Mouse (Mus musculus): ENCODE measurements around the gene Idua.
A peak's percentile ranks its signal among the peaks of the same experiment; 100 is the strongest.
"Not testable (repeated sequence)": the region's sequence is repeated elsewhere in the genome, so short reads cannot be mapped to it uniquely, and the experiment has no call there.

Idua gene

GRCm38 (mm10) chr5:108659698-108660631, at the start of gene Idua:
Idua (plus strand) TSS chr5:108660331.
- DNase-seq (ENCODE audit: low spot score in 2 of 2), result no peak

- DNase-seq (ENCODE audit: low spot score in 2 of 2), result no peak
Observed at GRCm38 (mm10) chr5:108610426-108610825, 49.7 kb upstream of the Idua start.

GRCm38 (mm10) chr5:108621870-108622269, 38.3 kb upstream of the Idua start:
- no peak for DNase-seq (ENCODE audit: low spot score in 2 of 2)

GRCm38 (mm10) chr5:108626050-108626660, 34.0 kb upstream of the Idua start:
- DNase-seq (ENCODE audit: low spot score in 2 of 2), result no peak

GRCm38 (mm10) chr5:108628891-108629633, 31.1 kb upstream of the Idua start:
- DNase-seq (ENCODE audit: low spot score in 2 of 2), result peak in 1 of 2 experiments; percentile 7

- peak; percentile 83 to 87 for DNase-seq (ENCODE audit: low spot score in 2 of 2)
Observed at GRCm38 (mm10) chr5:108629634-108630483, 30.3 kb upstream of the Idua start, which contains the start of the genes Gak and Tmem175. Gak (minus strand) TSS chr5:108629755. Tmem175 (plus strand) TSS chr5:108629770.

GRCm38 (mm10) chr5:108633676-108634075, 26.5 kb upstream of the Idua start:
- no peak for DNase-seq (ENCODE audit: low spot score in 2 of 2)

GRCm38 (mm10) chr5:108634088-108634487, 26.0 kb upstream of the Idua start:
- DNase-seq (ENCODE audit: low spot score in 2 of 2), result not testable (repeated sequence)

GRCm38 (mm10) chr5:108636172-108636571, 24.0 kb upstream of the Idua start:
- no peak for DNase-seq (ENCODE audit: low spot score in 2 of 2)

- no peak for DNase-seq (ENCODE audit: low spot score in 2 of 2)
Observed at GRCm38 (mm10) chr5:108643674-108644073, 16.5 kb upstream of the Idua start.

GRCm38 (mm10) chr5:108645651-108646342, 14.3 kb upstream of the Idua start:
- no peak for DNase-seq (ENCODE audit: low spot score in 2 of 2)

- DNase-seq (ENCODE audit: low spot score in 2 of 2), result no peak
Observed at GRCm38 (mm10) chr5:108646343-108646660, 13.8 kb upstream of the Idua start.

GRCm38 (mm10) chr5:108647311-108647710, 12.8 kb upstream of the Idua start:
- no peak for DNase-seq (ENCODE audit: low spot score in 2 of 2)

- DNase-seq (ENCODE audit: low spot score in 2 of 2), result no peak
Observed at GRCm38 (mm10) chr5:108647820-108648465, 12.2 kb upstream of the Idua start.

GRCm38 (mm10) chr5:108648937-108649576, 11.1 kb upstream of the Idua start:
- DNase-seq (ENCODE audit: low spot score in 2 of 2), result no peak

GRCm38 (mm10) chr5:108650341-108650740, 9.8 kb upstream of the Idua start:
- no peak for DNase-seq (ENCODE audit: low spot score in 2 of 2)

GRCm38 (mm10) chr5:108651136-108651720, 8.9 kb upstream of the Idua start:
- DNase-seq (ENCODE audit: low spot score in 2 of 2), result no peak

GRCm38 (mm10) chr5:108651823-108652222, 8.3 kb upstream of the Idua start:
- DNase-seq (ENCODE audit: low spot score in 2 of 2), result peak in 1 of 2 experiments; percentile 48

GRCm38 (mm10) chr5:108653341-108653740, 6.8 kb upstream of the Idua start:
- DNase-seq (ENCODE audit: low spot score in 2 of 2), result no peak
